ENCODE assay signal across 17 mouse cellular contexts in genomic region chr6:97303277-97304109, GRCm38 (mm10). TPM values are rescaled to one million over a fixed set of nuclear protein-coding genes. Genes with fewer than 3 reads are reported as not detected.
DNase-seq lines count a peak whose midpoint lies in the region; ATAC-seq and TF ChIP-seq lines count a peak whose summit lies in the region.
"Had no signal": no experiment of that assay in that cellular context is flagged by ENCODE, and none has a peak within 500 bp of the region (broad histone marks: within the 10 kb centered on the region; RNA-seq: fewer than 3 reads in every experiment).

No protein-coding gene starts in this region.

- H3K27me3 ChIP-seq in forebrain, embryonic 13.5 days: no peaks in the 10 kb centered on the region
- no peaks in the 10 kb centered on the region for H3K27me3 ChIP-seq in forebrain, embryonic 12.5 days
- H3K27me3 ChIP-seq in midbrain, postnatal 0 days (ENCODE audit: insufficient read depth, low read length): no peaks in the 10 kb centered on the region
- H3K27me3 ChIP-seq in midbrain, embryonic 11.5 days (ENCODE audit: control insufficient read depth, insufficient read depth, low read length): no peaks in the 10 kb centered on the region
- H3K27me3 ChIP-seq: heart, embryonic 15.5 days; lung, embryonic 15.5 days; megakaryocyte, embryonic 14.5 days; Patski had no signal

- no peaks in the 10 kb centered on the region for H3K9me3 ChIP-seq in forebrain, embryonic 13.5 days (replicated peaks)
- H3K9me3 ChIP-seq in forebrain, embryonic 12.5 days: no peaks in the 10 kb centered on the region
- no peaks in the 10 kb centered on the region for H3K9me3 ChIP-seq in midbrain, postnatal 0 days (ENCODE audit: low read length)
- no peaks in the 10 kb centered on the region for H3K9me3 ChIP-seq in midbrain, embryonic 11.5 days (ENCODE audit: control insufficient read depth, low read length)
- H3K9me3 ChIP-seq: heart, embryonic 15.5 days; lung, embryonic 15.5 days; megakaryocyte, embryonic 14.5 days had no signal

- no peak for TF ChIP-seq CTCF in midbrain, postnatal 0 days (IDR thresholded peaks at IDR 0.05)

- H3K36me3 ChIP-seq in forebrain, embryonic 13.5 days (ENCODE audit: poor library complexity, severe bottlenecking): peaks cover 69% of the 10 kb centered on the region
- H3K36me3 ChIP-seq in forebrain, embryonic 12.5 days (replicated peaks): peaks cover 54% of the 10 kb centered on the region
- 0 out of 2 replicates have a peak, but pooled peaks cover 3% of the 10 kb centered on the region for H3K36me3 ChIP-seq in midbrain, postnatal 0 days (ENCODE audit: insufficient read depth, low read length)
- H3K36me3 ChIP-seq in midbrain, embryonic 11.5 days (ENCODE audit: control insufficient read depth, insufficient read depth, low read length): peaks cover 6% of the 10 kb centered on the region
- H3K36me3 ChIP-seq: heart, embryonic 15.5 days had no signal

- H3K4me1 ChIP-seq in forebrain, embryonic 13.5 days: peaks cover 29% of the 10 kb centered on the region
- no peaks in the 10 kb centered on the region for H3K4me1 ChIP-seq in forebrain, embryonic 12.5 days
- H3K4me1 ChIP-seq in midbrain, postnatal 0 days (ENCODE audit: insufficient read depth, low read length): no peaks in the 10 kb centered on the region
- H3K4me1 ChIP-seq in midbrain, embryonic 11.5 days (ENCODE audit: control insufficient read depth, insufficient read depth, low read length): no peaks in the 10 kb centered on the region
- H3K4me1 ChIP-seq: lung, embryonic 15.5 days had no signal

- H3K27ac ChIP-seq in forebrain, embryonic 13.5 days: peak overlapping the region; percentile 21; the same call in 1 of the 2 replicates
- no peak overlapping the region for H3K27ac ChIP-seq in forebrain, embryonic 12.5 days
- no peak overlapping the region for H3K27ac ChIP-seq in midbrain, postnatal 0 days (ENCODE audit: low read depth, low read length)
- no peak overlapping the region for H3K27ac ChIP-seq in midbrain, embryonic 11.5 days (ENCODE audit: low read depth, low read length)
- H3K27ac ChIP-seq: heart, embryonic 15.5 days; kidney, postnatal 0 days; lung, embryonic 15.5 days had no signal

- WGBS in forebrain, embryonic 13.5 days: 71% methylated on average over 9 of the region's 9 CpGs
- WGBS in forebrain, embryonic 12.5 days: 86% methylated on average over 9 of the region's 9 CpGs
- WGBS in midbrain, postnatal 0 days: 80% methylated on average over 9 of the region's 9 CpGs
- WGBS in midbrain, embryonic 11.5 days: 92% methylated on average over 9 of the region's 9 CpGs

- no peak overlapping the region for H3K4me2 ChIP-seq in forebrain, embryonic 13.5 days
- H3K4me2 ChIP-seq in forebrain, embryonic 12.5 days: no peak overlapping the region
- H3K4me2 ChIP-seq in midbrain, postnatal 0 days (ENCODE audit: low read depth, low read length, poor library complexity, severe bottlenecking): no peak overlapping the region
- no peak overlapping the region for H3K4me2 ChIP-seq in midbrain, embryonic 11.5 days
- H3K4me2 ChIP-seq: heart, embryonic 15.5 days; liver, embryonic 11.5 days; lung, embryonic 15.5 days had no signal

- peak; percentile 60 for DNase-seq in midbrain, postnatal 0 days (ENCODE audit: low spot score)
- DNase-seq in midbrain, embryonic 11.5 days (ENCODE audit: low spot score, missing footprints): no peak
- DNase-seq in cerebellum, postnatal 14 days: peak; percentile 51 to 58
- DNase-seq in layer of hippocampus, postnatal 14 days (ENCODE audit: low spot score in 2 of 2): peak; percentile 72 to 77
- no peak for DNase-seq in thymus, postnatal 25 days
- no peak for DNase-seq in adrenal gland, postnatal 14 days
- DNase-seq: thymus, postnatal 4 days had no signal

- ATAC-seq in forebrain, embryonic 13.5 days: peak; percentile 57
- no peak for ATAC-seq in forebrain, embryonic 12.5 days (ENCODE audit: low FRiP score)
- ATAC-seq in midbrain, postnatal 0 days (ENCODE audit: low FRiP score): no peak
- no peak for ATAC-seq in midbrain, embryonic 11.5 days (ENCODE audit: low FRiP score)
- ATAC-seq: inflammation-experienced regulatory T-cells, adult 6 months; Patski had no signal

- no peak overlapping the region for H3K4me3 ChIP-seq in forebrain, embryonic 13.5 days
- no peak overlapping the region for H3K4me3 ChIP-seq in forebrain, embryonic 12.5 days (replicated peaks)
- no peak overlapping the region for H3K4me3 ChIP-seq in midbrain, postnatal 0 days (ENCODE audit: low read depth, low read length)
- no peak overlapping the region for H3K4me3 ChIP-seq in midbrain, embryonic 11.5 days (ENCODE audit: low read depth, low read length)
- H3K4me3 ChIP-seq: heart, embryonic 15.5 days; lung, embryonic 15.5 days; megakaryocyte, embryonic 14.5 days had no signal

- H3K9ac ChIP-seq in forebrain, embryonic 13.5 days: no peak overlapping the region
- no peak overlapping the region for H3K9ac ChIP-seq in forebrain, embryonic 12.5 days
- H3K9ac ChIP-seq in midbrain, postnatal 0 days (replicated peaks; ENCODE audit: low read length, poor library complexity, severe bottlenecking): no peak overlapping the region
- no peak overlapping the region for H3K9ac ChIP-seq in midbrain, embryonic 11.5 days (ENCODE audit: low read length)
- H3K9ac ChIP-seq: heart, embryonic 15.5 days; lung, embryonic 15.5 days had no signal

RNA-seq across cellular contexts. Expression of gene Lmod3, which starts 50.9 kb away (rescaled TPM):
- not detected in 2 replicates for polyA plus RNA-seq in forebrain, embryonic 13.5 days (2015; fragmentation: Nextera tagmentation; extraction: Ambion mirVana)
- 0.19 TPM in 1 of 2 replicates, not detected in the other for polyA plus RNA-seq in forebrain, embryonic 12.5 days (2016; fragmentation: Nextera tagmentation; extraction: Ambion mirVana)
- total RNA-seq in midbrain, postnatal 0 days (2014; rRNA removed): not detected in 2 replicates
- not detected in 2 replicates for polyA plus RNA-seq in midbrain, postnatal 0 days (2015; fragmentation: Nextera tagmentation; extraction: Ambion mirVana)
- 0.08 TPM in 1 of 2 replicates, not detected in the other for polyA plus RNA-seq in midbrain, embryonic 11.5 days (2014; fragmentation: Nextera tagmentation; extraction: Ambion mirVana)
- not detected for total RNA-seq in layer of hippocampus, postnatal 14 days (2021)
- total RNA-seq in adrenal gland, postnatal 14 days (2021): not detected in 2 replicates
- polyA plus RNA-seq: liver, embryonic 11.5 days; Patski; stomach, embryonic 14.5 days had no signal

Comparison
In these comparisons a context has a peak if more than half of its experiments do, and no peak if none do; other contexts are left out.
1. DNase-seq: peak in midbrain, postnatal 0 days (single experiment), cerebellum, postnatal 14 days (2 of 2) and layer of hippocampus, postnatal 14 days (2 of 2); none in midbrain, embryonic 11.5 days (single experiment), thymus, postnatal 25 days (single experiment) and adrenal gland, postnatal 14 days (single experiment).